Mouse (Mus musculus) thymus, adult 2 months (tissue): ENCODE results near the gene Chd6. TPM values are rescaled to one million over a fixed set of nuclear protein-coding genes. Genes with fewer than 3 reads are reported as not detected.

ENCODE experiments used
- DNase-seq: peaks from one replicate; pipeline ENCODE4 v3.0.0; 2021
- H3K27ac ChIP-seq: fragments of 200-500 bp; 2 replicates; pipeline ENCODE4 v1.5.1; 2012; ENCODE audit warnings: low read length, control low read depth; ENCODE audit not compliant: control insufficient read depth, insufficient read depth
- H3K27me3 ChIP-seq: fragments of 200-500 bp; 2 replicates; pipeline ENCODE4 v1.6.1; 2012; ENCODE audit warnings: mild to moderate bottlenecking, low read length, moderate library complexity, mixed read lengths; ENCODE audit not compliant: control insufficient read depth, insufficient read depth
- H3K36me3 ChIP-seq: fragments of 200-500 bp; 2 replicates; pipeline ENCODE4 v1.6.1; 2012; ENCODE audit warnings: mild to moderate bottlenecking, low read length, moderate library complexity; ENCODE audit not compliant: control insufficient read depth, insufficient read depth
- H3K4me1 ChIP-seq: fragments of 200-500 bp; replicated peaks from 2 replicates; pipeline ENCODE4 v1.6.1; 2012; ENCODE audit warnings: low read length; ENCODE audit not compliant: control insufficient read depth, insufficient read depth
- H3K4me3 ChIP-seq: fragments of 200-500 bp; 2 replicates; pipeline ENCODE4 v1.5.1; 2012; ENCODE audit warnings: mild to moderate bottlenecking, low read length, control low read depth, moderate library complexity; ENCODE audit not compliant: control insufficient read depth, insufficient read depth
- CTCF ChIP-seq: fragments of 200-500 bp; IDR thresholded peaks from 2 replicates; pipeline ENCODE4 v1.5.1; 2012; ENCODE audit warnings: mild to moderate bottlenecking, control low read depth, low read length, moderate library complexity, borderline replicate concordance; ENCODE audit not compliant: control insufficient read depth, poor library complexity, insufficient read depth; ENCODE audit errors: extremely low read depth
- POLR2A ChIP-seq: fragments of 200-500 bp; IDR thresholded peaks from 2 replicates; pipeline ENCODE4 v1.6.1; 2012; ENCODE audit warnings: mild to moderate bottlenecking, low read length, control low read depth, moderate library complexity; ENCODE audit not compliant: control insufficient read depth, poor library complexity, insufficient read depth; ENCODE audit errors: extremely low read depth
- WGBS: fragments of 180-500 bp; shearing (Covaris S2); methylation state at CpG from one replicate; pipeline ENCODE4 v1.1.7; 2018; 5-methylcytosine and 5-hydroxymethylcytosine counted together
- polyA plus RNA-seq: library from polyadenylated mRNA; depleted of rRNA; stranded (reverse); fragments of >200 nt; gene quantifications from 2 replicates; pipeline ENCODE4 v1.2.3, GENCODE M21; 2012; rRNA removed

Chd6 gene
- polyA plus RNA-seq, 1 experiment: 28.5 TPM

DNA sequence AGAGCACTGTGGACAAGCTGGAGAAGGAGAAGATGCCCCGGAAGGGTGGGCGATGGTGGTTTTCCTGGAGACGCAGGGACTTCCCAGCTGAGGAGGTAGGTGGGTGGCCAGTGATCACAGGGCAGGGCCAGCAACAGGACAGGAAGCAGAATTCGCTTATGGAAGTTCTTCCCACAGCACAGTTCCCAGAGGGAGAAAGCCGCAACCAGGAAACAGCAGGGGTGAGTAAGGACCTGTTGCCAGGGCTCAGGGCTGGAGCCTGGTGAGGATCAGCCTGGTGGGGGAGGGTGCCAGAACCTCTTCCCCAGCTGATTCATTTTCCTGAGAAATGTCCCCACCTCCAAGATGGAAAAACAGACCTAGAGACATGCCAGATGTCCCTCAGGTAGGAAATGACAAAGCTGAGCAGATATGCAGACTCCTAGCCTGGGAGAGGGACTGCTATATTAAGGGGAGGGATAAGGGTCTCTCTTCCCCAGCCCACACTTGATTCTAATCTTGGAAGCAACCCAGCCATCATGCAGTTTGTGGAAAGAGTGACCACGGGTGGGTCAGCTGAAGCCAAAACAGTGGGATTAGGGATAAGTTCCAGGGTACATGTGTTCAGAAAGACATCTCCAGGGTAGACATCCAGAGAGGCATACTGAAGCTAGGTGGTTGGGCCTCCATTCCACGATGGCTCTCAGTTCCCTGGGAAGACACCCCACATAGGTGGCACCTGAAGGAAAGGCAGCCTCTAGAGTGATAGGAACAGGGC, 207.0 kb downstream of the Chd6 start:
- Histone ChIP-seq H3K27me3 (no peaks in the 10 kb centered on the region), H3K4me3 (no peak overlapping the region), H3K4me1 (no peaks in the 10 kb centered on the region), H3K27ac (no peak overlapping the region), H3K36me3 (no peaks in the 10 kb centered on the region)
- WGBS: 57% methylated on average over 7 of the region's 7 CpGs
- TF ChIP-seq CTCF: no peak
- TF ChIP-seq POLR2A: no peak
- no peak for DNase-seq

Other genes starting within 250 kb of the Chd6 start
- gene Zhx3, start 236.1 kb downstream of the Chd6 start, polyA plus RNA-seq: 7.8 and 9.1 TPM in 2 replicates
- gene Lpin3, start 228.4 kb downstream of the Chd6 start, polyA plus RNA-seq: 1.8 and 2.5 TPM in 2 replicates
- gene Emilin3, start 196.7 kb downstream of the Chd6 start, polyA plus RNA-seq: 0.11 and 0.14 TPM in 2 replicates